Comparison of ENCODE assay signal across 10 mouse cellular contexts in the genomic region with DNA sequence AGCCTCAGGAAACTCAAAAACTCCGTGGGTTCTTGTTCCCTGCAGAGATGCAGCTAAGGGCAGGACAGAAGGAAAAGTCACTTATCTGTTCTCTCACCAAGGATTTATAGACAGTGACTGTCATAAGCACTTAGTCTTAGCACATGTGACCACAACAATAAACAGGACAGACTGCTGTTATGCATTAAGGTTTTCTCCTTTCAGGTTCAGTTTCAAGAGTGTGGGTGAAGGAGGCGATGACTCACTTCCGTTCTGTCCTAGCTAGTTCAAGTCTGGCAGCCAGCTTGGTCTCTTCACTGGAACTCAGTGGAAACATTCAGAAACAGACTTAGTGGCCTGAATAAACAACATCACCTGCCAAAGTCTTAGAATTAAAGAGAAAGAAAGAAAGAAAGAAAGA.
A peak's percentile ranks its signal among the peaks of the same experiment; 100 is the strongest.
DNase-seq lines count a peak whose midpoint lies in the region; ATAC-seq and TF ChIP-seq lines count a peak whose summit lies in the region.
"Had no signal": no experiment of that assay in that cellular context is flagged by ENCODE, and none has a peak within 500 bp of the region (broad histone marks: within the 10 kb centered on the region; RNA-seq: fewer than 3 reads in every experiment).

No protein-coding gene starts in this region.

- no peaks in the 10 kb centered on the region for H3K4me1 ChIP-seq in spleen, adult 2 months (ENCODE audit: control insufficient read depth, insufficient read depth, insufficient read length)
- H3K4me1 ChIP-seq: heart, embryonic 13.5 days had no signal

- no peaks in the 10 kb centered on the region for H3K36me3 ChIP-seq in spleen, adult 2 months (ENCODE audit: control insufficient read depth, insufficient read depth, low read length)
- H3K36me3 ChIP-seq in splenic B cell, adult 2 months (ENCODE audit: control insufficient read depth, insufficient read depth, low read length, poor library complexity, severe bottlenecking) = no peaks in the 10 kb centered on the region
- H3K36me3 ChIP-seq: heart, embryonic 13.5 days had no signal

- H3K27me3 ChIP-seq in spleen, adult 2 months (ENCODE audit: control insufficient read depth, insufficient read depth, low read length) = no peaks in the 10 kb centered on the region
- H3K27me3 ChIP-seq in splenic B cell, adult 2 months (ENCODE audit: control insufficient read depth, insufficient read depth, low read length, poor library complexity, severe bottlenecking) = no peaks in the 10 kb centered on the region
- H3K27me3 ChIP-seq: heart, embryonic 13.5 days had no signal

- WGBS in spleen, adult 2 months = 31% methylated on average over 3 of the region's 3 CpGs

- H3K4me3 ChIP-seq in spleen, adult 2 months (ENCODE audit: extremely low read depth, insufficient read depth, insufficient read length) = no peak overlapping the region
- H3K4me3 ChIP-seq: heart, embryonic 13.5 days had no signal

- no peak for TF ChIP-seq POLR2A in spleen, adult 2 months (IDR thresholded peaks at IDR 0.05; ENCODE audit: low read depth, low read length)

- ATAC-seq in granulocyte monocyte progenitor cell, adult 5-6 weeks (replicated peaks; ENCODE audit: poor library complexity, severe bottlenecking) = peak; percentile 79

- H3K27ac ChIP-seq in spleen, adult 2 months (ENCODE audit: insufficient read depth, low read length) = no peak overlapping the region
- H3K27ac ChIP-seq: heart, embryonic 13.5 days had no signal

- TF ChIP-seq CTCF in spleen, adult 2 months (IDR thresholded peaks at IDR 0.05; ENCODE audit: extremely low read depth, insufficient read depth, insufficient read length, insufficient replicate concordance) = no peak

- peak; percentile 19 to 42 for DNase-seq in spleen, adult 2 months (ENCODE audit: low read depth in 1 of 2, low spot score in 2 of 2)
- no peak for DNase-seq in spleen, postnatal 14 days (ENCODE audit: low spot score in 2 of 2)
- peak; percentile 33 for DNase-seq in MN1 (ENCODE audit: low spot score)
- peak; percentile 54 for DNase-seq in splenic B cell, adult 2 months (ENCODE audit: low read depth, low spot score)
- DNase-seq in layer of hippocampus, postnatal 25 days (ENCODE audit: extremely low spot score in 1 of 2, low spot score in 1 of 2) = no peak
- no peak for DNase-seq in frontal cortex, postnatal 14 days (ENCODE audit: low spot score in 2 of 2)
- DNase-seq: kidney, adult 11 months; lung, postnatal 14 days had no signal

Comparison
In these comparisons a context has a peak if more than half of its experiments do, and no peak if none do; other contexts are left out.
1. DNase-seq: peak in spleen, adult 2 months (2 of 2), MN1 (single experiment) and splenic B cell, adult 2 months (single experiment); none in spleen, postnatal 14 days (0 of 2), layer of hippocampus, postnatal 25 days (0 of 2) and frontal cortex, postnatal 14 days (0 of 2).